Mouse (Mus musculus) adrenal gland, adult 2 months (tissue): ENCODE measurements around the gene Mms22l. TPM values are rescaled to one million over a fixed set of nuclear protein-coding genes. Genes with fewer than 3 reads are reported as not detected.
"Not testable (repeated sequence)": the region's sequence is repeated elsewhere in the genome, so short reads cannot be mapped to it uniquely, and the experiment has no call there.

ENCODE experiments used
- DNase-seq: peaks from one replicate; pipeline ENCODE4 v3.0.0; 2021
- long read RNA-seq: library from polyadenylated mRNA; stranded (forward); transcript quantifications from one replicate; pipeline ENCODE4 v2.0.0, GENCODE M21; 2021
- polyA plus RNA-seq: library from polyadenylated mRNA; depleted of rRNA; stranded (reverse); fragments of >200 nt; gene quantifications from 2 replicates; pipeline ENCODE4 v1.2.3, GENCODE M21; 2012; rRNA removed
- total RNA-seq, 2 experiments: library from RNA; stranded (reverse); gene quantifications; 2 replicates each; pipeline ENCODE4 v1.2.3; 2021

The Mms22l gene
- total RNA-seq (1 to 10 TPM; 2.0 to 2.5 TPM), polyA plus RNA-seq (1.7 and 2.1 TPM in 2 replicates)
- long read RNA-seq = 0 reads

DNA sequence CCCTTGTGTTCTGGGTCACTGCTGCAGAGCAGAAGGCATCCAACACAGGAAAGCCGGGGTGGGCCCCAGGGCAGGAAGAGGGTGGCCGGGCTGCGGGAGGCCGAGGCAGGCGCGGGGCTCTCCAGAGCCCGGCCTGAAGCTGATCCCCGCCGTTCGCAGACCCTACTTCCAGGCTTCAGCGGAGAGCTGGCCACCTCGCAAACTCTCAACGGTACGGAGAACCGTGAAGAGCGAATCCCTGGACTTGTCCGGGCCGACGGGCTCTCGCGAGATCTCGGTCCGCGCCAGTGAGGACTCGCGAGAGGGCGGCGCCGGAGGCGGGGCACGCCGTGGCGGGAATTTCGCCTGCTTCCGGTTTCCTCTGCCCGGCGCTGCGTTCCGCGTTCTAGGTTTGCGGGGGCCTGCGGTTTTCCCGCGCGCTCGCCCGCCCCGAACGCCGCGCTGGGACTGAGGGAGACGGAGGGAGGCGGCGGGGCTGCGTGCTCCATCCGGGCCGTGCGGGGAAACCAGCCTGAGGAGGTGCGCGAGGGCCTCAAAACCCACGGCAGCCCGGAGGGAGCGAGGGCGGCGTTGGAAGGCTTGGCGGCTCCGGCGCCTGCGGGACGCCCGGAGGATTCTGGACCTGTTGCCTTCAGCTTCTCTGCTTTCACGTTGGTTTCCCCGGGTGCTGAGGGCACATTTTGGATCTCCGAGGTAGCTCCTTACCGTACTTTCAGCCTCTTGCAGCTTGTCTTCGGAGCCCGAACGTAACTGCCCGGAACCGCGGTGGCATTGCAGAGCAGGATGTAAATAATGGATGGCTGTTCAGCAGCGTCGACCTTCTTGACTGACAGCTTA is at the start of gene Mms22l:
Mms22l (plus strand) TSS at position 336 of the 837 bp plus-strand sequence.
- peak; percentile 94 for DNase-seq

GRCm38 (mm10) chr4:24484046-24484445 is 12.2 kb upstream of the Mms22l start:
- DNase-seq = not testable (repeated sequence)

DNA sequence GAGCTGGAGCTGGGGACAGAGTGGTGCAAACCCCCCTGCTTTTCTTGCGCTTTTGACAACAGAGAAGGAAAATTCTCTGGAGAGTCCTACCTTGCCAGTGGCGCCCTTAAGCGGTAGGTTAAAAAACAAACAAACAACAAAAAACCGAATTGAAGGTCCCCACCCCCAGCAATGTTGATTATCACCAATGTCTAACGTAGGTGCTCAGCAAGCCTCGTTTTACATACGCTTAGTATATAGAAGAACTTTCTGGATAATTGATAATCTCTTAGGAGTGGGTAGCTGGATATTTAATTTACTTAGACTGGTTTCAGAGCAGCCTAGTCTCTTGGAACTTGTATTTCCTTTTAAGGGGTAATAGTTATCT is 685 bp downstream of the Mms22l start:
- no peak for DNase-seq

DNA sequence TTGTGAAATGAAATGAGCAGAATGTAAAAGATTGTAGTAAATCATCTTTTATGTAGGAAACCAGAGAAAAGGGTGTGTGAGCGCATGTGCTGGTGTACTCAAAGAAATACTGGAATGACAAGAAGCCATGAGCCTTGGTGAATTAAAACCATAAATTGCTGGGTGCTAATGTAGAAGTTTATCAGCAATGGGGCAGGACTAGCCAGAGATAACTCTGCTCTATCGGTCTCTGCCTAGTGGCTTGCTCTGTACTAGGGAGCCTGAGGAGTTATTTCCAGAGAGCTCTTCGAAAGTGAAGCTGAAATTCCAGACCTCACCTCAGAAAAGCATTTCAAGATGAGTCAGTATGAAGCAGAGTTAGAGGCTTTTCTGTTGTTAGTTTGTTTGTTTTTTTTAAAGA is 12.9 kb downstream of the Mms22l start:
- no peak for DNase-seq

DNA sequence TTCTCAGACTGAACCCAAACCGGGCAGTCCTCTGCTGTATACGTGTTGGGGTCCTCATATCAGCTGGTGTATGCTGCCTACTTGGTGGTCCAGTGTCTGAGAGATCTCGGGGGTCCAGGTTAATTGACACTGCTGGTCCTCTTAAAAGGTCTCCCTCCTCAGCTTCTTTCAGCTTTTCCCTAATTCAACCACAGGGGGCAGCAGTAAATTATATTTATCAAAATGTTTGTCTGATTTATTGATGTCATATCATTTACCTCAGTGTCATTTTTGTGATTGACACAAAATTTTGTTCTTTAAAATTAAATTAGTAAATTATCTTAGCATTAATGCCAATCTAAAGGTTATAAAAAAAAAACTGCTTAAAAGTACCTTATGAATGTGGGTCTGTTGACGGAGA is 40.7 kb downstream of the Mms22l start:
- no peak for DNase-seq

DNA sequence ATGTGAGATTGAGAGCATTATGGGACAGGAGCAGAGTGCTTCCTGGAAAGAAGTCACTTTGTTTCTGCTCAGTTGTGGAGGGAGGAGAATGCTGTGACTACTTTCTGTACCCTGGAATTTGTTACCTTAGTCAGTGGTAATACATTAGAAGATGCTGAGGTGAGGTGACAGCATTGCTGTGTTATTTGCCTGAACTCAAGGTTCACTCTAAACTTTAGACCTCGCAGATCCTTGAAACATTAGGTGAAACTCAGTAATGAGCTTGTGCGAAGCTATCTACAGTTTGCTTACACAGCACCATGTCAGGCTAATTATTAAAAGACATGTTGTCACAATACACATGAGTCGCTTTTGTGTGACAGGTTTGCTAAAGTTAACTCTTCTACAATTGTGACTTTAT is 47.2 kb downstream of the Mms22l start:
- DNase-seq = no peak

- DNase-seq = peak; percentile 34
Observed at GRCm38 (mm10) chr4:24544677-24545151, 48.5 kb downstream of the Mms22l start.

- DNase-seq = no peak
Observed at GRCm38 (mm10) chr4:24556116-24556820, 60.0 kb downstream of the Mms22l start.

DNA sequence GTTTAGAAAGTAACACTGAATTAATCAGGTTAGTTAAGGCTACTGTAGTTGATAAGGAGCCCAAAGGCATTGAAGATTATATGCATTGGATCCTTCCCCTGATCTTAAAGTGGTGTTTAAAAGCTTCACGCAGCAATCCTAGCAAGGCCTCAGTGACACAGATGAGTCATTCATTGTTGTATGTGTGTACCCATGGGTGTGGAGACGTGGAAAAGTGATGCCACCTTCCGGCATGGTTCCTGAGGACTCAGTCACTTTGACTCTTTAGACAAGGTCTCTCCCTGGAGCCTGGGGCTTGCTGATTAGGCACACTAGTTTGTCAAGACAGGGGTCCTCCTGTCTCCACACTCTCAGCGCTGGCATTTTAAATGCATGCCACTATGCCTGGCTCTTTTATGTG is 60.9 kb downstream of the Mms22l start:
- DNase-seq = no peak

DNA sequence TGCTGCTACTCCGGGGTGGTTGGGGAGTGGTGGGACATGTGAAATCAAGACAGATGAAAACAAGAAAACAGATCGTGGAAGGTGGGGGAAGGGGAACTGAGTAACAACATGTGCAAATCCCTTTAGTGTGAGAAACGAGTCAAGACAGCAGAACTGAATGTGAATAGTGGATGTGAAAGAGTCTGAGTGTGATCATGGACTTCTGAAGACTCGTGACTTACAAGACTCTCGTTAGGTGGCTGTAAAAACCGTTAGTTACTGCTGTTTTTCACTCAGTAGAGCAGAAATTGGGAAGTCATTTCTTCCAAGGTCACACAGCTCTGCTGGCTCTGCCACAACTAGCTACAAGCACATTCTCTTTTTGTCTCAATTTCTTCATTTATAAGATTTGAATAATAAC is 71.8 kb downstream of the Mms22l start:
- no peak for DNase-seq

GRCm38 (mm10) chr4:24568989-24569556 is 72.8 kb downstream of the Mms22l start:
- no peak for DNase-seq

GRCm38 (mm10) chr4:24574276-24574675 is 78.0 kb downstream of the Mms22l start:
- peak; percentile 60 for DNase-seq

DNA sequence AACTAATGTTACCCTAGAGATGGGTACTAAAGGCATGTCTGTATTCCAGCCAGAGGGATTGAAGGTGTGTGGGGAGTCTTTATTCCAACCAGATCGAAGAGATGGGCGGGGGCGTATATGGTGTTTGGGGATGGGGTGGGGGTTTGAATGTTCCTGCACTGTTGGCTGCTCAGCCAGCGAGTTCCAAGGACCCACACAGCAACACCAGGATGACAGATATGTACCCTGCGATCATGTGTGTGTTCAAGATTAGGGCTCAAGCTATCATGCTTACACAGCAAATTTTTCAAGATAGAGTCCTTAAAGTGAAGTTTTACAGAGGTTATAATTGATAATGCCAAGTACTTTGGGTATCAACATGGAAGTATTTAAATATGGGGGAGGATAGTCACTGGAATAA is 81.3 kb downstream of the Mms22l start:
- DNase-seq = no peak

DNA sequence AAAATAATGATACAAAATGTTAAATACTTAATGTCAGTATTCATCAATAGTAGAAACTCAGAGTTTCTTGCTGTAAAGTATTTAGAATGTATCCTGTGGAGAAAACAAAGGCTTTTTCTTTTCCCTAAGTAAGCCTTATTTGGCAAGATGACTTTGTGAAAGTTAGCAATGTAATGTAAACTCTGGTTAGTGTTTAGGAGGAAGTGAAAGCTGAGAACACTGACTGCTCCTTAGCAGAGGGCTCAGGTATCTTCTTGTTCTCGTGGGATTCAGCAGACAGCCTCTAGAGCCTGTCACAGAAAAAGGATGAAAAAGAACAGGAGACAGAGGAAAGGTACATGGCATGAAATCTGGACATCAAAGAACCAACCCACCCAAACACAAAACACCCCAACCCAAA is 86.0 kb downstream of the Mms22l start:
- DNase-seq = no peak

DNA sequence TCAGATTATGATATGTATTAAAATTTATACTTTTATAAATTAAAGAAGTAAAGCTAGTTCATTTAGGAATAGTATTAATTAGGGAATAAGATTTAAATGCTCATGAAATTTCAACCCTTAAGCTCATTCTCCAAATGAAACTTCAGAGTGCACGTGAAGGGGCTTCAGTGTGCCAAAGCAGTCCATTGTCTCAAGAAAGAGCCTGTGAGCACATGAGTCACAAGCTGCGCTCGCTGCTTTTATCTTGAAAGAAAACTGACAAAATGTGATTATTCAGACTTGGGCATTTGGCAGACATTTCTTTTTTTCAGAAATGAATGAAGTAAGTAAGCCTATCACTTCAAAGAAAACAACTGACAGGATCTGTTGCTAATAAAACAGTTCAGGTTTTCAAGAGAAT is 87.7 kb downstream of the Mms22l start:
- DNase-seq = no peak

DNA sequence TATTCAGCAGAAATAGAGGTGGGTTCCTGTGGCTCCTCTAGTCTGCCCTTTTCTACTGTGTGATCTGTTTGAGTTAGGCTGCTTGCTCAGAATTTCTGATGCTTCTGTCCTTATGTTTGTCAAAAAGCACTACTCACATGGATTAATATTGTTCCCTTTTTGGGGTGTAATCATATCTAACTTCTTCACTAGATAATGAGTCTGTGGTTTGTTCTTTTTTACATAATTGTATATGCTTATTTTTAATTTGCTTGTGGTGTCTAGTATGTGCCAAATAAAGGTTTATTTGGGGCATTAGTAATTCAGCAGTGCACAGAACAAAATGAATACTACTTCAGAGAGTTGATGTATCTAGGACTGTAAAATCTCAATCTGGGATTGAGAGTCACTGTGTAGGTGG is 98.6 kb downstream of the Mms22l start:
- no peak for DNase-seq

DNA sequence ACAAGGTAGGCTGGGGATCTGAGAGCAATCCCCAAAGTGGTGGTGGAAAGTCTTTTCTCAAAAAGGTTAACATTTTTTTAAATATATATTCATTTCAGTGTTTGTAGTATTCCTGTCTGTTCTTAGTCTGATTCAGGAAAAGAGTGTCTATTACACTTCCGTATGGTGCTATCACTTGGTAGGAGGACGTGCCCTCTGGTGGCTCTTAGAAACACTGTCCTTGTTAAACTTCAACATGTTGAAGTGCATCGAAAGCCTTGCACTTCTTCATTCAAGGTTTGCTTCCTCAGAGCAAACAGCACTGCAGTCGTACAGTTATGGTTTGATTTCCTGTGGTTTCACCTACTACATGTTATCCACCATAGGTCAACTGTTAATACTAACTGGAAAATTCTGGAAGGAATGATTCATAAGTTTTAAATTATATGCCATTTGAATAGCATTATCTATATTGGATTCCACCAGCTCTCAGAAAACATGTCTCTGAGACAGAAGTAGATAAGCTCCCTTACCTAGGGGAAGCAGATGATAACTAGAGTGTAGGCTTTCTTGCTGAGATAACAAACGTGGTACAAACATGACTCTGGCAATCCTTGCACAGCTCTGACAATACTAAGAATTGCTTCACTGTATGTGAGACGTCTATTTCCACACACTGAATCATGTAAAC is 100.8 kb downstream of the Mms22l start:
- DNase-seq = no peak

DNA sequence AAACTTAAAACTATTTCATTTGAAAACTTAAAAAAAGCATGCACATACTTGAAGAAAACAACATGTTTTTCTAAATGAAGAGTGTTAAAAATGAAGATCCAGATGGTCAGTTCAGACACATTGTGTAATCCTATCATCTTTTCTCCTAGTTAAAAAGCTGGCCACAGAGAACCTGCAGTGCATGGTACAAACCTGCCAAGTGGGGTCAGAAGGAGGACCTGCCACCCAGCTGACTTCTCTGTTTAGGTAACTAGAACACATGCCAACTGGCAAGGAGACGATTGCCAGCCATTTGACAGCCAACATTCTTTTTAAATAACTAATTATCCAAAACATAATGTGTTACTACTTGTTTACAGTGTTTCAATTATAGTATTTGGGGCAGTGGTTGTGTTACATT is 102.4 kb downstream of the Mms22l start:
- no peak for DNase-seq

DNA sequence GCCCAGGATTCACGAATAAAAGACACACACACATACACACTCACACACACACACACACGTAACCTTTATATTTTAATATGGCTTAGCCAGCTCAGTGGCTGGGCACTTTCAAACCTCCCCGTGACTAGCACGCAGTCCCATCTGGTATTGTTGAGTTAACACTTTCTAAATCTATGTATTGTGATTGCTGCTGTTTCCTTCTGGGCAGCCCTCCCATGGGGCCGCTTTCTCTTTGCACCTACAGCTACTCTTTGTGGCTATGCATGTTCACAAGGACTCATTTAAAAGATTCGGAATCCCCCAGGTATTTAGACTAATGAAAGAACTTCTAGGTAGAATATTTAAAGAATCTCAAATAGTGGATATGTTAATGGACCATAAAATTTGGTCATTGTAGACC is 105.5 kb downstream of the Mms22l start:
- no peak for DNase-seq

GRCm38 (mm10) chr4:24609085-24609484 is 112.8 kb downstream of the Mms22l start:
- no peak for DNase-seq

DNA sequence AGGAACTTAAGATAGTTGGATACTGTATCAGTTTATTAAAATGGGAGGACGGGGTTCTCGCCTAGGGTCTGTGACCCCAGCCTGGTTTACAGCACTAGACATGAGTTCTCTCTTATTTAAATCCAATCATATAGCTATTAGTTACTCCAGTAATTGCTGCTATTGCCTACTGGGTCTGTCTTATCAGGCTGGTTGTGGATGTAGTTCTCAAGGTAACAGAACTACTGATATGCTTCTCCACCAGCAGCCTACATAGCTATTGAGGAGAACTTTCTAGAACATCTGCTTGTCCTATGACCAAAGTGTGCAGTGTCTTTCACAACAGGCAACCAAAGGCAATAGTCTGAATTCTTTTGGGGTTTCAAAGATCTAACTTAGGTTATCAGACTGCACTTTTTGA is 113.3 kb downstream of the Mms22l start:
- no peak for DNase-seq

DNA sequence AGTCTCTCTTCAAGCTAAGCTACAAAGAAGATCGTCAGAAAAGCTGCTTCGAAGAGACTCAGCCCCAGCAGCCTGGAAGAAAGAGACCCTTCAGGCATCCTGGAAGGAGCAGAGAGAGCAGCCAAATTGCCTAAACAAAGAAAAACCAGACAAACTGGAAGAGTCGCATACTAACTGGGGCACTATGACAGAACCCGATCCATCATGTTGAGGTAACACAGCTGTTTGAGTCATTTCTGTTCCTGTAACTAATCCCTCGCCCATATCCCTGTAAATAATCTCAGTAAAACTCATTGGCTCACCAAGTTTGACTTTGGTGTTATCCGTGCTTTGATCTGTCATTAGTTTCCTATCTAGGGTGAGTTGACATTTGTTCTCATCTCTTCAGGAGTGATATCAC is 123.8 kb downstream of the Mms22l start:
- DNase-seq = no peak

DNA sequence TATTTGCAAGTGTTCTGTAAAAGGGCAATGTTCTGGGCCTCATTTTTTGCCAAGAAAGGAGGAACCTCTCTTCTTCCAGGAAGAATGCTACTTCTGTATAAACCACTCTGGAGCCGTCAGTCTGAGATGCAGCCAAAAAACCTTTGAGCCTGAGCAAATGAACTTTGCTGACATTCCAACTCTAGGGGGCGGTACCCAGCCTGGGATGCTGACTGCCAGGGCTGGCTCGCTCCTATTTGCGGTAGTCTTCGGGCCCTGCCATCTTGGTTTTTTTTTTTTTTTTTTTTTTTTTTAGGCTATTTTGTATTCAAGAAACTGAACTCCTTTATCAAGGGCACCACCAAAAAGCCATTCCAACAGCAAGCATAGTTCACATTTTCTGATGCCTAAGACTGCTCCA is 124.2 kb downstream of the Mms22l start:
- DNase-seq = no peak
